Mouse (Mus musculus) kidney, adult 2 months (tissue): ENCODE measurements at regions not wholly inside any gene's neighbourhood (a gene's known extent, or its start where the extent isn't known, plus 50 kb on each side); places are given as distances from the start of the nearest gene placed in this dataset.

Experiments used
- CTCF ChIP-seq: fragments of 200-500 bp; conservative IDR thresholded peaks from 2 replicates; pipeline ENCODE4 v1.5.1; 2011; ENCODE audit warnings: low read depth, mild to moderate bottlenecking, control low read depth, low read length, moderate library complexity, mixed read lengths; ENCODE audit not compliant: insufficient read depth, insufficient read length
- POLR2A ChIP-seq: fragments of 200-500 bp; IDR thresholded peaks from one replicate; pipeline ENCODE4 v1.6.1; 2011; ENCODE audit warnings: low read depth, low read length, control low read depth

DNA sequence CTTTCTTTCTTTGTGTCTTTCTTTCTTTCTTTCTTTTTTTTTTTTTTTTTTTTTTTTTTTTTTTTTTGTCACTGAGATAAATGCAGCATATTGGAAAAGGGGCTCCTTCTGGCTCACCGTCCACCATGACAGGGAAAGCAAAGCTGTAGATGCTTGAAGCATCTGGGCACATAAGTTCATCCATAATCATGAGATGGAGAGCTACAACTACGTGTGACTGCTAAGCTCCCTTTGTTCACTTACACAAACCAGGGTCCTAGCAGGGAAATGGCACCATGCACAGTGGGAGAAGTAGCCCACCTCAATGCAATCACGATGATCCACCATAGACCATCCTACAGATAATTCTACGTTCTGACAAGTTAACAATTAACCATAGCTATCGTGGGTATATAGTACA is 102.0 kb downstream of the Lipi start:
- no peak for TF ChIP-seq CTCF
- no peak for TF ChIP-seq POLR2A
